Mouse (Mus musculus): ENCODE measurements at regions not wholly inside any gene's neighbourhood (a gene's known extent, or its start where the extent isn't known, plus 50 kb on each side); places are given as distances from the start of the nearest gene placed in this dataset.

DNA sequence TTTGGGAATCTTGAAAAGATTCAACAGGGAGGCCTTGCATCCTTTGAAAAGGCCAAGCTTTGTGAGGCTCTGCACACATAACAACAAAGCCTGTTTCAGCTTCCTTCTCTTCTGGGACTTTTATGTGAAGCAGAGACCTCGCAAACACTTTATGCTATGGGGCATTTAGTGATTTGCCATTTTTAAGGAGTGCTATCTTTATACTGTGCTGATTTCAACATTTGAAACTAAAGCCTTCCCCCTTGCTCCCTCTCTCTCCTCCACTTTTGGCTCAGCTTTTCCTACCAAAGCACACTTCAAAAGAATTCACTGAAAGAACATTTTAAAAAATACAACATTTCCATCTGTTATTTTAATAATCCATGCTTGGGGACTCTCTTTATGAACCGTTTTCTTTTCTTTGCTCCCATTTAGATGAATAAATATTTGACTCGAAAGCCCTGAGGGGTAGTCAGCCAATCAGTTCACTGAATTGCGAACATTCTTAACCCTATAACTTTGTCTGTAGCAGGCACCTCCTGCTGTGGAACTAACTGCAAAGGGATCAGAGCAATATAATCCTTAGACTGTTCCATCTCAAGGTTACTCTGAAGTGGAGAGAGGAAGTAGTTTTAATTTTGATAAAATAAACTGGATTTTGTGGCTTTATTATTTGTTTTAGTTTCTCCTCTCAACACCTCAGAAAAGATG, 74.2 kb upstream of the Gorab start:
- Histone ChIP-seq H3K27ac (ENCODE audit: control insufficient read depth, low read depth, low read length) (no peak overlapping the region), H3K9me3 (replicated peaks; ENCODE audit: insufficient read depth, low read length) (no peaks in the 10 kb centered on the region), H3K9ac (ENCODE audit: control insufficient read depth, low read depth, low read length, poor library complexity, severe bottlenecking) (no peak overlapping the region), H3K79me2 (ENCODE audit: control insufficient read depth, insufficient read depth, low read length, poor library complexity) (no peaks in the 10 kb centered on the region), H3K27me3 (ENCODE audit: control insufficient read depth in 1 of 2, insufficient read depth in 2 of 2, low read length in 2 of 2) (no peaks in the 10 kb centered on the region), H3K36me3 (ENCODE audit: control insufficient read depth in 1 of 2, insufficient read depth in 2 of 2, low read length in 2 of 2) (no peaks in the 10 kb centered on the region; a peak in 1 of 4 replicates), H3K4me3 (ENCODE audit: control insufficient read depth in 1 of 2, insufficient read depth in 1 of 2, low read depth in 2 of 2, low read length in 2 of 2) (no peak overlapping the region), H3K4me1 (ENCODE audit: control insufficient read depth in 1 of 2, insufficient read depth in 2 of 2, low read length in 2 of 2) (peaks cover 0 to 2% of the 10 kb centered on the region in 2 experiments; a peak in 2 of 4 replicates)
- TF ChIP-seq ZC3H11A (IDR thresholded peaks at IDR 0.05; ENCODE audit: low read depth, low read length) (no peak), E2F4 (IDR thresholded peaks at IDR 0.05; ENCODE audit: borderline replicate concordance, low read depth, low read length) (no peak), RAD21 (IDR thresholded peaks at IDR 0.05; ENCODE audit: low read depth, low read length) (no peak), POLR2AphosphoS5 (IDR thresholded peaks at IDR 0.05; ENCODE audit: borderline replicate concordance, low read depth, low read length) (no peak), EP300 (IDR thresholded peaks at IDR 0.05; ENCODE audit: low read depth in 1 of 2, low read length in 2 of 2) (no peak), CHD2 (IDR thresholded peaks at IDR 0.05; ENCODE audit: low read length) (no peak), MAX (IDR thresholded peaks at IDR 0.05; ENCODE audit: low read length) (no peak), GATA1 (IDR thresholded peaks at IDR 0.05; ENCODE audit: low read depth, low read length) (no peak), MEF2A (IDR thresholded peaks at IDR 0.05; ENCODE audit: extremely low read depth, insufficient replicate concordance, low read depth, low read length, poor library complexity, severe bottlenecking) (no peak), CTCF (IDR thresholded peaks at IDR 0.05 in 2 of 3, conservative IDR thresholded peaks at IDR 0.05 in 1 of 3; ENCODE audit: control insufficient read depth in 1 of 3, insufficient read depth in 1 of 3, low read depth in 2 of 3, low read length in 3 of 3, poor library complexity in 1 of 3, severe bottlenecking in 1 of 3) (no peak), MXI1 (IDR thresholded peaks at IDR 0.05; ENCODE audit: low read depth, low read length) (no peak), RCOR1 (IDR thresholded peaks at IDR 0.05; ENCODE audit: low read depth, low read length) (no peak), SMC3 (IDR thresholded peaks at IDR 0.05; ENCODE audit: low read depth, low read length) (no peak), ZNF384 (IDR thresholded peaks at IDR 0.05; ENCODE audit: low read depth, low read length) (no peak)
- no peak for DNase-seq (ENCODE audit: low read depth, low spot score)

GRCm38 (mm10) chr1:163461194-163461593, 57.7 kb upstream of the Gorab start:
- no peak overlapping the region for H3K9ac ChIP-seq (ENCODE audit: control insufficient read depth, low read depth, low read length, poor library complexity, severe bottlenecking)
- H3K4me3 ChIP-seq (ENCODE audit: control insufficient read depth in 1 of 2, insufficient read depth in 1 of 2, low read depth in 2 of 2, low read length in 2 of 2), result no peak overlapping the region
- TF ChIP-seq TBP (IDR thresholded peaks at IDR 0.05; ENCODE audit: low read depth, low read length) (no peak), BHLHE40 (IDR thresholded peaks at IDR 0.05; ENCODE audit: borderline replicate concordance, low read depth, low read length) (no peak), NRF1 (IDR thresholded peaks at IDR 0.05; ENCODE audit: insufficient read depth, low read depth, low read length, poor library complexity, severe bottlenecking) (no peak), MYB (IDR thresholded peaks at IDR 0.05; ENCODE audit: low read depth, low read length) (no peak), HCFC1 (IDR thresholded peaks at IDR 0.05; ENCODE audit: low read depth, low read length) (no peak), SMC3 (IDR thresholded peaks at IDR 0.05; ENCODE audit: low read depth, low read length) (no peak), MAFK (IDR thresholded peaks at IDR 0.05; ENCODE audit: borderline replicate concordance, low read depth, low read length) (no peak), JUND (IDR thresholded peaks at IDR 0.05; ENCODE audit: low read depth, low read length) (no peak), GABPA (IDR thresholded peaks at IDR 0.05; ENCODE audit: low read depth, low read length) (no peak), UBTF (IDR thresholded peaks at IDR 0.05; ENCODE audit: borderline replicate concordance, insufficient read depth, low read depth, low read length) (no peak), CHD1 (IDR thresholded peaks at IDR 0.05; ENCODE audit: low read depth, low read length) (no peak), TCF12 (IDR thresholded peaks at IDR 0.05; ENCODE audit: low read depth, low read length) (no peak), SIN3A (IDR thresholded peaks at IDR 0.05; ENCODE audit: low read length) (no peak), ETS1 (IDR thresholded peaks at IDR 0.05; ENCODE audit: low read depth, low read length) (no peak), ZMIZ1 (IDR thresholded peaks at IDR 0.05; ENCODE audit: low read depth, low read length) (no peak), POLR2AphosphoS5 (IDR thresholded peaks at IDR 0.05; ENCODE audit: borderline replicate concordance, low read depth, low read length) (no peak), KAT2A (conservative IDR thresholded peaks at IDR 0.05; ENCODE audit: low read depth, low read length) (no peak), MXI1 (IDR thresholded peaks at IDR 0.05; ENCODE audit: low read depth, low read length) (no peak)
- no peak for DNase-seq (ENCODE audit: low read depth, low spot score)
- H3K9me3 ChIP-seq (replicated peaks; ENCODE audit: insufficient read depth, low read length), result no peaks in the 10 kb centered on the region
- H3K4me1 ChIP-seq (ENCODE audit: control insufficient read depth in 1 of 2, insufficient read depth in 2 of 2, low read length in 2 of 2), result no peaks in the 10 kb centered on the region
- H3K36me3 ChIP-seq (ENCODE audit: control insufficient read depth in 1 of 2, insufficient read depth in 2 of 2, low read length in 2 of 2), result no peaks in the 10 kb centered on the region
- H3K27me3 ChIP-seq (ENCODE audit: control insufficient read depth in 1 of 2, insufficient read depth in 2 of 2, low read length in 2 of 2), result no peaks in the 10 kb centered on the region
- H3K27ac ChIP-seq (ENCODE audit: control insufficient read depth, low read depth, low read length), result no peak overlapping the region
- no peaks in the 10 kb centered on the region for H3K79me2 ChIP-seq (ENCODE audit: control insufficient read depth, insufficient read depth, low read length, poor library complexity)

Measured in MEL (cell line).